Mouse (Mus musculus): ENCODE measurements around the gene Sfmbt1.

Sfmbt1 gene

DNA sequence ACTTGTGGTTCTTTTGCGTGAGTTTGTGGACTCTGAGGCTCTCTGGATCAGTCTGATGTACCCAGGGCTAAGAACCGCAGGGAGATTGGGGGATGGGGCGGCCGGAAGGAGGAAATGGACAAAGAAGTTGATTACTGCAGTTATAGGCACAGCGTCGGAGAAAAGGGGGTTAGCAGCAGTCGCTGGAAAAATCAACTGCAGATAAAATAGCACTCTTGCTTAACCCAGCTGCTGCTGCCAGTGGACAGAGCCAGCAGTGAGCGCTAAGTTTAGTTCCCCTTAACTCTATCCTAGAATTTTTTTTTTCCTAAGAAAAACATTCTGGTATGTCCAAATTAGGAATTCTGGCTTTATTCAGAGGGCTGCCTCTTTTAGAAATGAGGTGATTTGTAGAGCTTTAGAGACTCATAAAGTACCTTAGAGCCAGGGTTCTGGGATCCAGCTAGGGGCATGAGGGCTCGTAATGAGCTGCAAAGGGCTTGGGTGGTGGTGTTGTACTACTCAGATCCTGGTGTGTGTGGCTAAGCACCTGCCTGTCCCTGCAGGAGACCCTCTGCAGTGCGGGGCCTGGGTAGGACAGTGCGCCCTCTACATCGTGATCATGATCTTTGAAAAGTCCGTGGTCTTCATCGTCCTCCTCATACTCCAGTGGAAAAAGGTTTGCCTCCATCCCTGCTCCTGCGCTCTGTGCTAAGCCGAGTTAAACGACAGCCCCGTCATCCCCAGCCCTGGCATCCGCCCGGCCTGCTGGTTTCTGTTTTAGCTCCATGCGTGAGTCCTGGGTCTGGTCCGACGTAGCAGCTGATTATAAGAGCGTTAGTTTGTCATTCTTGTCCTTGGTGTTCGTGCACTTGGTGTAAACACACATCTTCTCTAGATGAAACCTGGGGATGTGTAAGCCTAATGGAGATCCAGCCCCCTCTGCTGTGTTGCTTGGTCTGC, 155.8 kb downstream of the Sfmbt1 start:
- no peak for DNase-seq (ENCODE audit: low read depth, low spot score)

Data from skeletal muscle tissue, adult 2 months (tissue).